Mouse (Mus musculus): ENCODE data around the gene Gm973.
A peak's percentile ranks its signal among the peaks of the same experiment; 100 is the strongest.

Gene Gm973

DNA sequence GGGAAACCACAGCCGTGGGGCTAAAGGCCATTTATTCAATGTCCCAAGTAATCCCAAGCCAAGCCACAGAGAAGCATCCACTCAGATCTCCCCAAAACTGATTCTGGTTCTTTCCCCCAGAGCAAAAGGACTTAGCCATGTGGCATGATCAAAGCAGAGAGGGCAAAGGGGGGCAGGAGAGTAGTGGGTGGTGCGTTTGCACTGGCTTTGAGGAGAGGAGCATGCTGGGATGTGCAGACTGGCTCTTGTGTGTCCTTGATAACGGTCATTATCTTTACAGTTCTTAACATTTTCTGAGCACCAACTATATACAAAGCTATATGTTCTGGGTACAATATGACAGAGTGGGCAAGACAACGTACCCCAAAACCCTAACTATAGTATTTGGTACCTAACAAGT, 23.6 kb upstream of the Gm973 start:
- no peak for DNase-seq

GRCm38 (mm10) chr1:59495970-59496369, 20.1 kb upstream of the Gm973 start:
- DNase-seq, result no peak

DNA sequence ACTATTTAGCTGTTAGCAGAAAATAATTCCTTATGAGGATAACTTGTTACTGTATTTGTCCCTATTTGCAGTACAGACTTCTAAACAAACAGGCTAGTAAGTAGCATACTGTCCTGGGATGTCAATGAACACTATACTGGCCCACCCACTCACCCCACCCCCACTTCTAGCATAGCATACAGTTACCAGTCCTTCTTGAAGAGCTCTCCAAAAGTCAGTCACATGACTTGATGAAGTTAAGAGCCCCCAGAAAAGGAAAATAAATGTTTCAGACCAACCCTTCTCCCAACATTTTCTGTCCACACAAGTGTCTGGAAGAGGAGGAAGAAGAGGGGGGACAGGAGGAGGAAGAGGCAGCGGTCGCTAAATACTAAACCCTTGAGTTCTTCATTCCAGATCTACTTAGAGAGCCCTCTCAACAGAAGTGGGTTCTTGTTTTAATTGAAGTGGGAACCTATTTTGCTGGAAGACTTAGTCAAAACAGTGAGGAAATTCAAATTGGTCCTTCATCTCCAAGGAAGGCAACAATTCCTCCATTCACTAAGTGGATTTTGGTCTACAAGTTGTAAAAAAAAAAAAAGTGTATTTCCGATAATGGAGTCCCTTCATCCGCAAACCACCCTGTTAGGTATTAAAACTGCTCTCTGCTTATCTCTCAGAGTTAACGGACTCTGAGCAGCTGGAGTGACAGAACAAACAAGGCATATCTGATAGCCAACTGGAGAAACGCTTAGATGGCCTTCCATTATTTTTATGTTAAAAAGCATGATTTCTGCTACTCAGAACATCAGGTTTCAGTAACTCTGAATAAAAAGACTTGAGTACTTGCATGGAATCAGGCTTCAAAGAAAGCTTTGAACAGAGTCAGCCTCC, 18.1 kb upstream of the Gm973 start:
- DNase-seq, result no peak

- no peak for DNase-seq
These were observed 16.7 kb upstream of the Gm973 start for GRCm38 (mm10) chr1:59499327-59499726.

DNA sequence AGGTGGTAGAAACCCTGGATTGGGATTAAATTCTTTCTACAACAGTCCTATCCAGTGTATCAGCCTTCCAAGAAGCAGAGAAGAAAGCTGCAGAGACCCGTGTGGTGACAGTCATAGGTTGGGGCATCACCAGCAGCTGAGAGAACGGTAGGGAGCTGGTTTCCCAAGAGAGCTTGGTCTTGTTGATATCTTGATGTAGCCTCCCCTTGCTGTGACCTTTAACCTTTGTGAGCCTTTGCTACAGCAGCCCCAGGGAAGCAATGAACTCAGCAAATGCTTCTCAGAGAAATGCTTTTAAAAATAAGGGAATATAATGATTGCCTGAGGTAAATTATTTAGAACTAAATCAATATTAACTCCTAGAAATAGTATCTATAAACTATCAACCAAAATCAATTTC, 13.7 kb upstream of the Gm973 start:
- no peak for DNase-seq

DNA sequence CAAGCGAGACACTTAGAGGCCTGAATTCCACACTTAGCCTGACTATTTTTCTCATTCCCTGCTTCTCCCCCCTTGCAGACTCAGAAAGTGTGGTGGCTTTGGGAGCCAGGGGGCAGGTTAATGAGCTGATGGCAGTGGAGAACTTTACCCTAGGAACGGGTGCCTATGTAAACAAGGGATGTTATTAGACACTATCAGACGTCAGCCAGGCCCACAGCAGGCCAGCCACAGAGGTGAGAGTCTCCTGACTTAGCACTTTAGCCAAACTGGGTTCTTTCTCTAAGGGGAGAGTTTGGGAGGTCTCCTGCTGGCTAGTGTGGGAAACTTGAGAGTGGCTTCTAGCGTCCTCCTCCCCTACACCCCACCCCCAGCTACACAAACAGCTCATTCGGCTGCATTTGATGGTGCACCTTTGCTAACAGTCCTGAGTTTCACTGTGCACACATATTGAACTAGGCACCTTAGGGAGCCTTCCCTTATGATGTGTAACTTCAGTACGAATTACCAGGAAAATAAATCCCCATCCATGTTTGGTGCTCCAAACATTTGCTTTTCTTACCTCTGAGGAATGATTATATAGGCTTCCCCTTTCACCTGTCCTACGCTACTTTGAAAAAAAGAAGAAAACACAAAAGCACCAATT, 12.3 kb upstream of the Gm973 start:
- DNase-seq, result no peak

DNA sequence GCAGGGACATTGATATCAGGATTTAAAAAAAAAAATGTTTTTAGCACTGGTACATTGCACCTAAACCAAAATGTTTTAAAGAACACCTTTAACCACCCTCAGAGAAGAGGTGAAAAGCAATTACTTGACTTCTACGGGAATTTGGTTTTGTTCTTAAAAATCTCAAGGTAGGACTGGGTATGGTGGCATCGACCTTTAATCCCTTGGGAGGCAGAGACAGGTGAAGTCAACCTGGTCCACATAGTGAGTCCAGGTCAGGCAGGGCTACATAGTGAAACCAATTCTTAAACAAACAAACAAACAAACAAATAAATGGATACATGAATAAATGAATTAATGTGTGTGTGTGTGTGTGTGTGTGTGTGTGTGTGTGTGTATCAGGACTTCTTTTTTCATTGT, 11.8 kb upstream of the Gm973 start:
- no peak for DNase-seq

DNA sequence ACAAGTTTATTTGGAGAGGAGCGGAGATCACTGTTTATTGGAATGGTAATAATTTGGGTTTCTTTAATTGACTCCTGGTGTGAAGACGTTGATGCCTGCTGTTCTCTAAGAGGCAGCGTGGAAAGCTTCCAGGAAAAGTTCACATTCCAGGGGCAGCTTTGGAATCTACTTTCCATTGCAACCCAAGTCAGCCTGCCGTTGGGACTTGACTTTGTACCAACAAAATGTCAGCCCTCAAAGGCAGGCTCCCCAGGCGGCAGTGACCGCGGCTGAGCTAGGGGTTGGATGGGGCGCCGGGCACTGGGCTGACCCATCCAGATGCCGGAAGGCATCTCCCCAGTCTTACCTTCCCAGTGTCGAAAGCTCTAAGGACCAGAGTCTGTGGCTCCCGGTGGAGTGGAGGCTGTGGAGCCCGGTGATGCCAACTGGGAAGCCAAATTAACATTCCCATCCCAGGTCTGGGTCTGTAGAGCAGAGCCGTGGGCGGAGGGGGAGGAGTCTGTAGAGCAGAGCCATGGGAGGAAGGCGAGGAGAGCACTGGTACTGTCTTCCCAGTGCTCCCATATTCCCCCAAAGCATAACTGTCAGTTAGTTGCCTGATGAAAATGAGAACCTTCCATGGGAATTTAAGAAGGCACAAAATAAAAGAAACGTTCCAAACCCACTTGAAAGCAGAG, 7.5 kb upstream of the Gm973 start:
- DNase-seq, result no peak

DNA sequence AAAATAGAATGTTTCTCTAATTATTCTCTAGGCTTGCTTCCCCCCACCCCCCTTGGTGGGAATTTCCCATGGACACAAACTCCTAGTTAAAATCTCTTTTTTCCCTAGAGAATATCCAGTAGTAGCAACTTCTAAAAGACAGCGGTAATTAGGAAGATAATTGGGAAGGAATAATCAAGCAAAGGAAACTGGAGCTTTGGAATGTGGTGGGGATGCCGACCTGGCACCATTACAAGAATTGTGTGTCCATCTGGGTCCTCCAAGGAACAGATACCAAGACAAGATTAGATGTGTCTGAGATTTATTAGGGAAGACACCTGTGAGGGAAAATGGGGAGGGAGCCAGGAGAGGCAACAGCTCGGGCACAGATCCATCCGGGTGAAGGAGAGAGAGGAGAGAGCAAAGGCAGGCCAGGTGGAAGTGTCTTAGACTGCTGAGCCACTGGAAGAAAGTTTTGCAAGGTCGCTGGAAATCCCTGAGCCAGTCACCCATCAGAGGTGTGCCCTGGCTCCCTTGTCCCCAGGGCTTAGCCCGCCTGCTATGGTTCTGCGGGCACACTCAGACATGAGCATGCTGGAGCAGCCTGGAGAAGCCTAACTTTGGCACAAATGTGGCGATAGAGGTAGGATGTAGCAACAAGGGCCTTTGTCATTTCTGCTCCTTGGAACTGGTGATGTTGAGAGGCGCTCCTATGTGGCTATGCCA, 4.3 kb upstream of the Gm973 start:
- peak in 1 of 2 experiments; percentile 47 for DNase-seq

DNA sequence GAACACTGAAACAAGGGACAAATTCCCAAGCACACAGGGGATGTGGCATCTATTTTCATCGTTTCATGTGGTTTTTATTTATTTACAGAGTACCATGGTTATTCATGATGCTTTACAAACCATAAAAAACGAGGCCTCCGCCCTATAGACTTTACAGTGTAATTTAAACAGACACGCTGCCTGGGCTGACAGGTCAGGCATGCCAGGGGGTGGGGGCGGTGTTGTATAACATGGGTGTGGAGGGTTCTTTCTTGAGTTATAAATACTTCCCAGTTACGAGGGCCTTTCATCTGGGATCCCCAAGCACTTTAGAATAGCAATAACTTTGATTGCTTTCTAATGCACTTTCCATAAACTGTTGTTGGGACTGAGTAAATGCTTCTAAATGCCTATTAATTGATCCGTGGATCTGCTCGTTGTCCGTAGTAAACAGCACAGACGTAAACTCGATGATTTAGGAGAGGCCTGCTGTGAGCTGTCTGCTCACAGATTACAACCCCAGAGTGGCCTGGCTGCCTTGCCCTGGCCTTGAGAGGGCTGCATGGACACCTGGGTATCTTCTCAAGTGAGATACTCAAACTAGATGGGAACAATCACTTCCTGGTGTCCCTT, 4.3 kb downstream of the Gm973 start:
- no peak for DNase-seq

- DNase-seq, result no peak
These were observed 6.4 kb downstream of the Gm973 start for GRCm38 (mm10) chr1:59522456-59522855.

DNA sequence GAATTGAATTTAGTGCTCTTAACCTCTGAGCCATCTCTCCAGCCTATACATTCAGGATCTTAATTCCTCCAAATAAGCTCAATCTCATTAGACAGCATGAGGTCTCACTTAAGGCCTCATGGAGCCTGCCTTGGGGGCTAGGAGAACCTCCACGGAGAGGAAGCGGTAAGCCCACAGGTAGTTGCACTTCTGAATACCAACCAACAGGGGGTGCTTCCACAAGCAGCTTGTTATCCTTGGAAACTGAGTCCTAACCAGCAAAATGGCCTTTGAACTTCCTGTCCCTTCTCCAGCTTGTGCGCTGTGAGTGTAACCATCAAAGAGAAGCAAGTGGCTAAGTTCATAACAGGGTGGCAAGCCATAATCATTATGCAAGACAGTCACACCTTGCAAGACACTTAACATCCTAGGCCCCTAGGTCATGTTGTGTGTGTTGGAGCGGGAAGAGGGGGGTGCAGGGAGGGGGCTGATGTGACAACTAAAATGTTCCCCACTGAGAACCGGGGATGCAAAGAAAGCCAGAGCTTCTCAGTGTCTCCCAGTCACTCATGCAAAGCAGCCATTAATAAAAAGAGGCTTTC, 7.4 kb downstream of the Gm973 start:
- DNase-seq, result no peak

DNA sequence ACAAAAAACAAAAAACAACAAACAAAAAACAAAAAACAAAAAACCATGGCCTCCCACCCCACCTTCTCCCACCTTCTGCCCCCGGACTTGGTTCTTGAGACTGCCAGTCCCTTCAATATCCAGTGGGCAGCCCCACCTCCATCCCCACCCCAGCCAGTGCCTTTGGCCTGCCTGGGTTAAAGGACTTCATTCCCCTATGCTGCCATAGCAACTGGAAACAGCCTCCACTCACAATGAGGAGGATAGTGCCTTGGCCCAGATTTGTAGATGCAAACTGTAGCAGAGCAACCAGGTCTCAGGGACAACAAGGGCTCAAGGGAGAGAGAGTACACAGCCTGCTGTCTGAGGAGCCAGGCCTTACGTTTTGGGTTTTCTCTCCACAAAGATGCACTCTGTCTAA, 8.0 kb downstream of the Gm973 start:
- no peak for DNase-seq

GRCm38 (mm10) chr1:59524759-59525158, 8.7 kb downstream of the Gm973 start:
- no peak for DNase-seq

DNA sequence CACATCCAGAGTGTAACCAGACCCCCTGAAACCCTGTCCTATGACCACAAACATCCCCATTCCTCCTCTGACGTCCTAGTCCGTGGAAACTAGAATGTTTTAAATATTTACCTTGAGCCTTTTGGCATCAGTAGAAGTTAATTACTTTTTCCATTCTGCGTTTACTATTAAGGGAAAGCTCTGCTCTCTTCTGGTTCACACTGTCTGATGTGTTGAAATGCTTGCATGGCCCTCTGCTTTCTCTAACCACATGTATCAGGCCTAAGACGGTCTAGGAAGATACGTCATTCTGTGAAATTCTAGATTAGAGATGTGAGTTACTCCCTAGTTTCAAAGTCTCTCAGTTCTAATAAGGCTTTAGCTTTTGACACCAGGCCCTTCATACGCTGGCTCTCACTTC, 11.2 kb downstream of the Gm973 start:
- DNase-seq, result no peak

GRCm38 (mm10) chr1:59534976-59535810, 19.1 kb downstream of the Gm973 start:
- DNase-seq, result peak; percentile 48 to 50

DNA sequence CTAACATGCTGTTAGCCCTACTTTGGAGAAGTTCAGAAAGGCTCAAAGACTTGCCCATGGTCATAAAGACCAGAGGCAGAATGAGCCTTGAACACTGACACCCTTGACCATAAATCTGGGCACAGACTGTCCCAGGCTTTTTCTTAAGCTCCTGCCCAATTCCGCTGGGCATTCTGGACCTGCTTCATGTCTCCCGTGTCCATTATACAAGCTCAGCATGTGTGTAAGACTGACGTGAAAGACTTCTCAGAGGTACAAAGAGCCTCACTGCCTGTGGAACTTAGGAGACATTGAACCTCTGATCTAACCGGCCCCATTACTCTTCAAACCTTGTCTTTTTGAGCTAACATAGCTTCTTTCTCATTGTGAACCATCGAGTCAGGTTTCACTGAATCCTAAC, 22.3 kb downstream of the Gm973 start:
- no peak for DNase-seq

DNA sequence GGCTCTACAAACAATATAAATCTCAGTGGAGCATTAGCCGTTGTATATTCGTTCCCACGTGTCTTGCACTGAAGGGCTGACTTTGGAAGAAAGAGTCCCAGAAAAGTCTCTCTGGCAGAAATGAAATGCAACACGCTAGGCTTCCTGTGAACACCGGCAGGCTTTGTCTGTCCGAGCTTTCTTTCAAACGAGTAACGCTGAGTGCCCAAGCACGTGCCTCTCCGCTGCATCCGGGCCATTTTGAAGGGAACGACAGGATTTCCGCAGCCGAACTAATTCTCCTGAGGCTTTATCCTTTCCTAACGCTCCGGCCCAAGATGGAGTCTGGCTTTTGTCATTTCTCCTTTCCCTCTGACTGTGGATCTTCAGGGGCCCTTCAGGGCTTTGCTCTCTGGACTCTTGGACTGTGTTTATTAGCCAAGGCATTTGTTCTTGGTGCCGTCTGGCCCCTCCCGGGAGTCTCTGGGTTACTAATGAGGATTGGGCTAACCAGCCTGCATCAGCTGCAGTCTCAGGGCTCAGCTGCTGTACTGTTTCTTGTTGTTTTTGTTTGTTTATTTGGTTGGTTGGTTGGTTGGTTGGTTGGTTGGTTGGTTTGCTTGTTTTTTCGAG, 24.6 kb downstream of the Gm973 start:
- DNase-seq, result no peak

DNA sequence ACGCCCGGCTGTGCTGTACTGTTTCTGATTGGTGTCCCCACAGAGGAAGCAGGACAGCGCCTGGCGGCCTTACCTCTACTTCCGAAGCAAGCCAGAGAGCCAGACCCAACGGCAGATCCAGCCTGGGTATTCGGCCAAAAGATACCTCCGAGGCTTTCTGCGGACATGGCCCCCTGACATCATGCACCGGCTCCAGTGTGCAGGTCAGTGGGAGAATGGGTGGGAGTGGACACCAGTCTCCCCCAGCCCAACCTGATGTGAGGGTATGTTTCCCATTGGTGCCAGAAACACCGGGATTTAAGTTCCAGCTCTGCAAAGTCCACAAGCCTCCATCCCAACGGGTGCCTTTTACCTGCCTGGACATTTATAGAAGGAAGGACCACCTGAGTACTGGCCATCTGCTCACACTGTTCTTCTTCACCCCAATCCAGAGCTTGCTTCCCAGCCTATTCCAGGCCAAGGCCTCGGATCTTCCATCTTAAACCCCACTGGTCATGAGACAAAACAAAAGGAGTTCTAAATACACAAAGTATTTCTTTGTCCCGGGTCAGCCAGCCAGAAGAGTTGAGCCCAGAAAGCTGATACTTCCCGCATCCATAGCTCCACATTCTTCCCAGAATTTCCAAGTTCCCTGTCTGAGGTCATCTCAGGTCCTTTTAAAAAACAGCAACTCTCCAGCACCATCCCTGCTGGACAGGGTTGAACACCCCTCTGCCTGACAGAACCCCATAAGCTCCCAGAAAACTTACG, 25.4 kb downstream of the Gm973 start:
- DNase-seq, result peak; percentile 65 to 71

- peak; percentile 36 to 40 for DNase-seq
These were observed 26.2 kb downstream of the Gm973 start for GRCm38 (mm10) chr1:59542231-59542630.
